Mouse (Mus musculus) right cerebral cortex, postnatal 14 days (tissue): ENCODE measurements at regions not wholly inside any gene's neighbourhood (a gene's known extent, or its start where the extent isn't known, plus 50 kb on each side); places are given as distances from the start of the nearest gene placed in this dataset.

Source experiments
- DNase-seq: peaks from one replicate; pipeline ENCODE4 v3.0.0; 2022

- no peak for DNase-seq
Measured at GRCm38 (mm10) chr17:15977374-15978031, 146.7 kb upstream of the Rgmb start.

GRCm38 (mm10) chr17:15971351-15971685, 140.5 kb upstream of the Rgmb start:
- DNase-seq, result no peak

- no peak for DNase-seq
Measured at GRCm38 (mm10) chr17:15970481-15971350, 139.9 kb upstream of the Rgmb start.

DNA sequence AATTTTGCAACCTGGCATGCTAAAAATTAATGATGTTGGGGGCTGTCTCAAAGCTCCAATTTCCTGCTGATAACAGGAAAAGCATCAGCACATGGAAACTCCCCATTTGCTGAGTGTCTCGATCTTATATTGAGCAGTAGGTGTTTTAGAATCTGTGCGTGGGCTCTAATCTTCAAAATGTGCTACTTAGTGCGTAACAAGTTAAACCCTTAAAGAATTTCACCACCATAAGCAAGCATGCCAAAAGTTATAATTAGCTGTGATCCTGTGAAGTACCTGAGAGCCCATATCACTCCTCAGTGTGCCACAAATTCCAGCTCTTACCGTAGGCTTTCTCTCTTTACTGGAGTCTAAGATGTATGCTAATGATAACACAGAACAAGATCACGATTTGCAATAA, 137.5 kb upstream of the Rgmb start:
- no peak for DNase-seq

GRCm38 (mm10) chr17:15955656-15956055, 124.8 kb upstream of the Rgmb start:
- DNase-seq, result no peak

- DNase-seq, result no peak
Measured at GRCm38 (mm10) chr17:15951641-15952040, 120.8 kb upstream of the Rgmb start.

DNA sequence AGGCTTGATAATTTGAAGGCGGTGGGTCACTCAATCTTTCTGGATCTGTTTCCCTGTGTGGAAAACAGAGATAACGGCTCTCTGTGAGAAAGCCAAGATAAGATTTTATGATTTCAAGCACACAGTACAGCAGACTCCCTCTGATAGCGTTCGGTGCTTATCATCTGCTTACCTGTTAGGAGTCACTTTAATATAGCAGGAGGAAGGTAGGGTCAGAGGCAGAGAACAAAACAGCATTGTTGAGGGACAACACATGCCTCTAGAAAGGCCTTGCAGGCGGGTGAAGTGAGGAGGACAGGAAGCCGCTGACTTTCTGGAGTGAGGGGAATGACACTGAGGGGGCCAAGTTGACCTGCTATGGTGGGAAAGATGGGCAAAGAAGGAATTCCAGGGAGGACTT, 118.9 kb upstream of the Rgmb start:
- no peak for DNase-seq

DNA sequence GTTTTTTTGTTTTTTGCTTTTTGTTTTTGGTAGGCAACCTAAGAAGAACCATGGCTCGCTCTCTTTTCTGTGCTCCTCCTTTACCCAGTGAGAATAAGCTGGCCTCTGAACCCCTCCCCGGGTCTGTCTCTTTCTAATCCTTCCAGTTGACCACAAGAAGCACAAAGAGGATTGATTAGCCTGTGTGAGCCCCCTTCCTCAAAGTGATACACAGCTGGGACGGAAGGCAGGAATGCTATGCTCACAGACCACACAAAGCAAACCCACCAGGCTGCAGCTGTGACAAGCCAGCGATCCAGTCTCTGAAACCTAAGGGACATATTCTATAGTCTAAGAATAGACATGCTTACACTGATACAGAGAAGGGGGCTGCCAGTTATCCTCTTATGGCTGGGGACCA, 111.5 kb upstream of the Rgmb start:
- no peak for DNase-seq

- no peak for DNase-seq
Measured at GRCm38 (mm10) chr17:15918609-15919008, 87.8 kb upstream of the Rgmb start.

DNA sequence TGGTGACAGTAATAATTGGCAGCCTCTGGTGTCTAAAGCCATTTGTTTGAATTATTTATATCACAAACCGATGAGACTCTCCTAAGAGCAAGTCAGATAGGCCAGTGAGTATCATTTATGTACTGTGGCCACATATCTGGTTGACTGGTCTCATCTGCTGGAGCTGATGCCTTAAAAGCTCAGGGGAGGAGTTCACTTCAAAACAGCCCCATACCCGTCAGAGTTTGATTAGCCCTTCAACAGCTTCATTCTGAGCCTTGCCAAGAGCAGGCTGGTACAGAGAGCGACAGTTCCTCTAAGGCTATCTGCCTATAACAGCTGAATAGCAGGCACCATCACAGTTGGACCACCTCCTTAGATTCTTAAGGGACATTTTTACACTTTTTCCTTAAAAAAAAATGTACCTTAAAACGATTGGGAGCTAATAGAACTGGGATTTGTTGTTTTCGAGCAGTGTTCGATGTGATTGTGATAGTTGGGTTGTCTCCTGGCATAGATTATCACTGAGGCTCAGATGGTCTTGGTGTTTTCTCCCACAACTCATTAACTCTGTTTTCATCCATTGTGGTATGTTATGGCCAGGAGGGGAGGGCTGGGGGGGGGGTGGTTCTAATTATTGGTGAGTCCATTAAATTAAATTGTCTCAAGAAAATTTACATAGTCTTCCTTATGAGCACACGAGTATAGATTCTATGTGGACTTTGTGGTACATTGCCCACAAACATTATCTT, 68.0 kb upstream of the Rgmb start:
- no peak for DNase-seq

GRCm38 (mm10) chr17:15895968-15896367, 65.1 kb upstream of the Rgmb start:
- DNase-seq, result no peak

- DNase-seq, result no peak
Measured at GRCm38 (mm10) chr17:15891896-15892675, 61.2 kb upstream of the Rgmb start.

- no peak for DNase-seq
Measured at GRCm38 (mm10) chr17:15890595-15891140, 59.8 kb upstream of the Rgmb start.

DNA sequence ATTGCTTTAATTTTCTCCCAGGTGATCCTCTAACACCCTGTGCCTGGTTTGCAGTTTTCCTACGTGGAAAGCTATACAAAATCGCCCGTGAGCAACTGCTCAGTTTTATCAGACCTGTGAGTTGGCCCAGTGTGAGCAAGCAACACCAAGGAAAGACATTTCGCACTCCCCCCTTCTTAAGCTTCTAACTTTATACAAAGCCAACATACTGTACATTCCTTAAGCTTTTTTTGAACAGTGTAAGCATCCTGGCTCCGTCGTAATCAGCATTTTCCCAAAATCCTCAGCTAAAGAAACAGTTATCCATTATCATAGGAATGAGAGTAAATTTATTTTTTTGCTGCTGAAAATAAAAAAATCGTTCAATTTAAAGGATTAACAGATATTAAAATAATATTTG, 52.0 kb upstream of the Rgmb start:
- no peak for DNase-seq

DNA sequence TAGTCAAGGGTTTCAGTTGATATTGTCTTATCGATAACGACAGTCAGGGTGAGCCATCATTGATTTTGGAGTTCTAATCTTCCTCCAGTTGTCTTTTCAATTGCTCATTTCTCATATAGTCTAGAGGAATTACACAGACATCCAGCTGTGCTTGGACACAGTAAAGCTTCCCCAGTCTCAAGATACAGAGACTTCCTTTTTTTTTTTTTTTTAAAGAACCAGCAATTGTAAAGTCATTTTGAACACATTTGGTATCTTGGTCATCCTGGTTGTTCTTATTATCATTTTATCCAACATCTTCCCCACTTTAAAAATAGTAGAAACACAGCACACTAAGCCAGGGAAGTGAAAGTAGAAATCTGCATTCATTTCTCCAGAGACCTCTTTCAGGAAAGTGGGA, 51.4 kb upstream of the Rgmb start:
- no peak for DNase-seq
